Mouse (Mus musculus) gastrocnemius, postnatal 10 days (tissue): ENCODE measurements at regions not wholly inside any gene's neighbourhood (a gene's known extent, or its start where the extent isn't known, plus 50 kb on each side); places are given as distances from the start of the nearest gene placed in this dataset.

Experiments used
- DNase-seq: peaks from one replicate; pipeline ENCODE4 v3.0.0; 2021; ENCODE audit warnings: mixed read lengths

DNA sequence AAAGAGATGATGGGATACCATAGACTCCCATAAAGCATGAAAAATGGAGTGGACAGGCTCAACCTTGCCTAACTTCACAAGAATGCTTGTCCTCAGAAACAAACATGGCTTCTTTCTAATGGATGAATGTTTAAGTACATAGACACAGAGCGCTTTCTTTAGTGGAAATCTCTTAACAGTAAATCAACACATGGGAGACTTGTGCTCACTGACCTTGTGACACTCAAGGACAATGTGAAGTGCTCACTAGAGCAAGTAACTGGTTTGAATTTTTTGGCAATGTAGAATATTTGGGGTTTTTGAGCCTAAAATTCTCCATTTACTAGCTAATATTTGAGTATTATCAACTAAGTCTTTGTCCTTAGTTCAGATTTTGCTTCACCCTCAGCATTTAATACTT is 88.0 kb downstream of the Tent5c start:
- no peak for DNase-seq

DNA sequence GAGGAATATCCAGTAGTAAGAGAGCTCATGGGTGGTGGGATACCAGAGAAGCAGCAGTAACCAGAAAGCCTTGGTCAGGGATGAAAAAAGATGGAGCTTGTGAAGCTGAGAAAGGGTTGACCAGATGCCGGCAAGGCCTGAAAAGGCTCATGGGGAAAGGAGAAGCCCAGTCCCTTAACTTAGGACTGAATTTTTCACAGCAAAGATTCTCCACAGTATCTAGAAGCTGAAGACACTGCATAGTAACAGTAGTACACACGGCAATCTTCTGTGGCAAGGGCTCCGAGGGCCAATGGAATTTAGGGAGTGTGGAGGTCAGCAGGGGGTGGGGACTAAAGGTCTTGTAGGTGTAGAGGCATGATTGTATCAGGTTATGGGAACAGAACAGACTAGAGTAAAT is 91.6 kb downstream of the Tent5c start:
- DNase-seq: no peak

DNA sequence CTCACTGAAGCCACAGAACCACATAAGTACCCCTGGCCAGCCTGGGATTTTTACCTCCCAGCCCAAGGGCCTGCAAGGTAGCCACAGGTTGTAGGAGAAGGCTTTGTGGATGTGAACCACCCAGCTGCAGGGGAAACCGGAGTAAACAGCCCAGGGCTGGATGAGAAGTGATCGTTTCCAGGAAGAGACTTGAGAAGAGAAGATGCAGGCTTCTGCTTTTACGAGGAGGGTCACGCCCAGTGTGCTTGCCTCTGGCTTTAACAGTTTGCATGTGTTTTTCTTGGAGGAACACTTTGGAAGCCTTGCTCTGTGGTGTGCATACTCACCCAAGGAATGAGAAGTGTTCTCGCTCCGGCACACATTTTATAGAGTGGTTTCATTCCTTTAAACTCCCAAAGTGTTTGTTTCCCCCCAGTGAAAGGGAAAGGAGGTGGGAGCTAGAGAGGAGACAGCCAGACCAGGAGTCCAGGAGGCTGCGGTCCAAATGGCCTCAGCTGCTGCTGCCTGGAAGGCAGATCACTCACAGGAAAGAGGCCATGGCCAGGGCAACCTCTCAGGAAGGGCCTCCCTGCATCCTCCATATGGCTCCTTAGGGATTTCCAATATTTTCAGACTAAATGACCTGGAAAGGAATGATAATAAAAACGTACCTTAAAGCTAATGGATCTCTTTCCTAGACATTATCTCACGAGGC is 94.1 kb downstream of the Tent5c start:
- DNase-seq: peak; percentile 37

DNA sequence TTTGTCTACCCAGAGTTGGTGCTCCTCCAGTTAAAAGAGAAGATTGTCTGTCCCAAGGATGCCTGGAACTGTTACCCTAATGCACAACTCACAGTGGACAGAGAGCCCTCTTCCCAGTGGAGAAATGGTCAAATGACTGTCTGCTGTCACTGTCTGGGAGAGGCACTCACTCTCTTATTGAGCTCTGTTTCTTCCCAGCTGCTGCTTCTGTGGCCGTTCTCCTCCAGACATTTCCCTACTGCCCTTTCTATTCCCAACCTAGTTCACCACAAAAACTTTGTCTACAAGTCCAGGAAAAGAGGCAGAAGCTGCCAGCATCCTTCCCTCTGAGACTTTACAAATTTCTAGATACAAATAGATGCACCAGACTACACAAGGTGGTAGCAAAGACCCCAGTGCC is 95.2 kb downstream of the Tent5c start:
- no peak for DNase-seq

DNA sequence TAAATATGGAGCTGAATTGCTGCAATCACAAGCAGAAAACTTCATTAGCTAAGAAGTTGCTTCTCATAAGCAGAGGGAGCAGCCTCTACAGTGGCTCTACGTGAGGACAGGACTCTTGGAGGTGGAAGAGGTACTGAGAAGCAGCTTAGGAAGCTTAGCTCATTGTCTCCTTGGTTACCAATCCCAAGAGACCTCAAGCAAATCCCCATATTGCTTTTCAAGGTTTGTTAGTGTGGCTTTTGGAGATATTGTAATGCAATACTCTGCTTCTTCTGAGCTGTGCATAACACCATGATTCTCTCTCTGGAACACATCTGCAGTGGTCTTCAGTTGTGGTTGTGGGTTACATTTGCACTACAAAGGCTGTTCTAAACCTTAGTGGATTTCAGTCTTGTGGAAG is 106.9 kb downstream of the Tent5c start:
- DNase-seq: no peak

DNA sequence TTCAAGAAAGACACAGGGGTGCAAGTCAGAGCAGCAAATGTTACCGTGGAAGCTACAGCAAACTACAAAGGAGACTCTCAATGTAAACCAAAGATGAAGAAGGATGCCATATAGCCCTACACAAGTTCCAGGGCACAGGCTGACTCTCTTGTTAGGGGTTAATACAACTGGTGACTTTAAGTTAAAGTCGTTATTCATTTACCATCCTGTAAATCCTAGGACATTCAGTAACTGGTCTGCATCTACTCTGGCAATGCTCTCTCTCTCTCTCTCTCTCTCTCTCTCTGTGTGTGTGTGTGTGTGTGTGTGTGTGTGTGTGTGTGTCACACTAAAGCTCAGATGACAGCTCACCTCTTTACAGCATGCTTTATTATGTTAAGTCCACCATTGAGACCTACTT is 107.8 kb downstream of the Tent5c start:
- no peak for DNase-seq

DNA sequence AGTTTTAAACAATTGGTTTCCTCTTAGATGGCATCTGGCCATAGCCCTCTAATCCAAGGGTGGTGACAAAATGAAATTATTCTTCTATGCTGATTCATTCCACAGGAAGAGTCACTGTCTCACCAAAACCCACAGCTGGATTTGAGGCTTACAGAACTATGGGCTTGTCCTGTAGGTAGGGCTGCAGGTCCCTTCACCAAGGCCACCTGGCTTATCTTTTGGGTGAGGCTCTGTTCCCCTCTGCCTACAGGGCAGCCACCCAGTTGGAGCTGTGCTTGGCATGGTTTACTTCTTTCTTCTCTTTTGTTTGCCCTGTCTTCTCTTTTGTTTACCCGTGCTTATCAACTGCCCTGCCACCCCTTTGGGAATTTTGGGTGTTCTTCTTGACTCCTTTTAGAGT is 113.0 kb downstream of the Tent5c start:
- no peak for DNase-seq

DNA sequence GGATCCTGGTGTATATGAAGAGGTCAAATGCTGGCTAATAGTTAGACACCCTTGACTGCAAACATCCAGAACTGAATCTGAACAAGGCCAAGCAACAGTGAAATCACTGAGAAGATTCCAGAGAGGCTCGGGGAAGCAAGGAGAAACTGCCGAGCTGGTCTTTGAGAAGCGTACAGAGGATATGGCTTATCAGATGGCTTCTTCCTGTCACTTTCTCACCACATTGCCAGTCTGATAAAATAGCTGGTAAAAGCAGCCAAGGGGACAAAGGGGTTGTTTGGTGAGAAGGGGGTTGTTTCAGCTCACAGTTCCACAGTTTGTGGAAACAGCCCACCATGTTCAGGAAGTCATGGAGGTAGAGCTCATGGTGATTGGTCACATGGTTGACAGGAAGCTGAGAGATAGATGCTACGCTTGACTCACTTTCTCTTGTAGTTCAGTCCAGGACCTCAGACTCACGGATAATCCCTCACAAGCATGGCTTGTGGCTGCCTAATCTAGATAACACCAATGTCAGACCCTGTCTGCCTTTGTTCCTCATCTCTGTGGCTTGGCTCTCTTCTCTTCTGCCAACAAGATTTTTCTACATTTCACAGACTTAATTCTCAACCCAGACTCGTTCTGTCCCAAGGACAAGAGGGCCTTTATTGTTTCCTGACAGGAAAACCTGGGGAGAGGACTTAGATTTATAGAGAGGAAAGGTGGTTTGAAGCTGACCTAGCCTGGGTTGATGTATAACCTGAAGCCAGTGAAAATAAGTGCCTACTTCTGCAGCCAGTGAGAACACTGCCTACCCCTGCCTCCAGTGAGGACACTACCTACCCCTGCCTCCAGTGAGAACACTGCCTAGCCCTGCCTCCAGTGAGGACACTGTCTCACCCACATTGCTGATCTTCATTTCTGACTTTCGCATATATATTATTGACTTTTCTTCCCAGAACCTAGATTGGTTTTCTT is 122.0 kb downstream of the Tent5c start:
- DNase-seq: no peak

DNA sequence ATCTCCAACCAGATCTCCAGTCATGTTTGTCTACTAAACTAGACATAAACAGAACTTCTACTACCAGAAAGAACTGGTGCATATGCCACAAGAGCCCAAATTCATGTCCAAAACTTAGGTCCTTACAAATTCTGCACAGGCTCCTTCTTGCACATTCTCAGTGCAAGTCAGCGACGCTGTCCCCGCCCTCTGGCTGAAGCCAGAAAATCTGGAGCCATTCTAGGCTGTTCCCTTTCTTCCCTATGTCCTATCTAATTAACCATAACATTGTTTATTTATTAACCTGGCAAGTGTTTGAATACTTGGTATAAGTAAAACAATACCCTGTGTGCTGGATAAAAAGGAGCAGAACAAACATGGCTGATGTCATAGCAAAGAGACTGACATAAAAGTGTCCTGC is 122.7 kb downstream of the Tent5c start:
- DNase-seq: no peak

DNA sequence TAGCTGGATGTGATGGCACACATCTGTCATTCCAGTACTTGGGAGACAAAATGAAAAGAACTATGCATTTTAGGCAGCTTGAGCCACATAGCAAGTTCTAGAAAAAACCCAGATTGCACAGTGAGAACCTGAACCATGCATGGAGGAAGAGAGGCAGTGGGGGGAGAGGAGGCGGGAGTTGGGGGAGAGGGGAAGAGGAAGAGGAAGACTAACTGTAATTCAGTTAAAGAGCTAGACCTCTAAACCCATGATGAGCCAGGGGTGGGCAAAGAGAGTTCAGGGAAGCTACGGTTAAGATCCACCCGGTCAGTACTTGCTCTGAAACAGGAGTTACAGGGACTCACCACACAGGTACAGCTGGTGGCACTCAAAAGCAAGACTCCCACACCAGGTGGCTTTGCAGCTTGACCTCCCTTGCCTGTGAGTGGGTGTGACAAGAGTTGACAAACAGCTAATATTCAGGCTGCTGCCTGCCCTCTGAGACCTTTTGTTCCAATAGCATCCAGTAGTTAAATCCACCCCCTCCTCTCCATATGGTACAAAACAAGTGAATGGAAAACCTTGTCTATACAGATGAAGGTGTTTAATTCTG is 123.7 kb downstream of the Tent5c start:
- DNase-seq: no peak

DNA sequence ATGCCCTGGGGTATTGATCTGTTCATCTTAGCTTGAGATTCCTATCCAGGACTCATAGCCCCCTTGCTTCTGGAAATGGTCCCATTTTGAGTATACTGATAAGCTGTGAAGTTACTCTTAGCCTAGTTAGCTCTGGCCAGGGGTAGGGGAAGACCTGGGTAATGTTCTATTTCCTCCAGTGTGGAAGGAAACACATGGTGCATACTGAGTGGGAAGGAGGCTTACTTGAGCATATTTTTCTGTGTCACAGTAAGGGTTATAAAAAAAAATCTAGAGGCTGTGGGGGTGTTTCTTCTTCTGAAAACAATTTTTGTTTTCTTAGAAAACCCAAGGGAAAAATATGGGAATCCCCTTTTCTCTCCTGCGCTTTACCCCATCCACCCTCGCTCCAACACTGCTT is 124.4 kb downstream of the Tent5c start:
- DNase-seq: no peak

DNA sequence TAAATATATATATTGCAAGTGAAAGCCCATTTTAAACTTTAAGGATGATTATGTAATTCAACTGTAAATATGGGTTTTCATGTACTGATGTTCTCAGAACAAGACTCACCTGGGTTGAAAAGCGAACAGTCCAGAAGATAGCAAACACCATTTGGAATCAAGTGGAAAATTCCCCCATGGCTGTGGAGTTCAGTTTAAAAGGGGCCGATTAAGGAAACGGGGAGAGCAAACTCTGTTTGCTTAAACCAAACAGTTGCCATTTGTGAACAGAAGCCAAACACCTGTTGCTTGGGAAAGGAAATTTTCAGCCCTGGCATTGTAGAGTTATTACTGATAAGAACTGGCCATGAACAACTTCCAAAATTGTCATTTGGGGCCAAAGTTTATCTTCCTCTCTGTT is 126.1 kb downstream of the Tent5c start:
- no peak for DNase-seq

DNA sequence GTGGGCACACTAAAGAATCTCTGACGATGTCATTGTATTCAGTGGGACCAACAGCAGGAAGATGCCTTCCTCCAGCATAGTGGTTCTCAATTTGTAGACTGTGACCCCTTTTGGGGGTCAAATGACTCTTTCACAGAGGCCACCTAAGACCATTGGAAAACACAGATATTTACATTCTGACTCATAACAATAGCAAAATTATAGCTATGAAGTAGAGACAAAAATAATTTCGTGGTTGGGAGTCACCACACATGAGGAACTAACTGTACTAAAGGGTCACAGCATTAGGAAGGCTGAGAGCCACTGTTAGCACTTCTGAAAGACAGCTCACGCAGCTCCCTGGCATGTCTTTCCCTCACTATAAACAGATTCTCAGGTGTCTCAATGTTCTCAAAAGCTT is 129.1 kb downstream of the Tent5c start:
- no peak for DNase-seq

DNA sequence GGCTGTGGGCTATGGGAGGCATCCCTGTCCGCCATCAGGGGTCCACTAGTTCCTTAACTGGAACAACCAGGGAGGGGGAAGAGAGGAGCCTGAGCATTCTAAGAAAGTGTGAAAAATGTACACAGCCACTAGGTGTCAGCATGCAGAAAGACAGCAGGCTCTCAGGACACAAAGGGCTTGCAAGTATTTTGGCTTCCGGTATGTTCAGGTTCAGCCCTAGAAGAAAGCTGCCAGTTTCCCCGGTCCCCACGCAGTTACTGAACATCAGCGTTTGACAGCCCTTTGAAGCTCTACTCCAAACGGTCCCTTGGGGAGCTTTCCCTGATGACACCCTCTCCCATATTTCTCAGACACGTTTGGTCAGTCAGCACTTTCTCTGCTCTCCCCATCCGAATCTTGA is 130.1 kb downstream of the Tent5c start:
- DNase-seq: no peak

DNA sequence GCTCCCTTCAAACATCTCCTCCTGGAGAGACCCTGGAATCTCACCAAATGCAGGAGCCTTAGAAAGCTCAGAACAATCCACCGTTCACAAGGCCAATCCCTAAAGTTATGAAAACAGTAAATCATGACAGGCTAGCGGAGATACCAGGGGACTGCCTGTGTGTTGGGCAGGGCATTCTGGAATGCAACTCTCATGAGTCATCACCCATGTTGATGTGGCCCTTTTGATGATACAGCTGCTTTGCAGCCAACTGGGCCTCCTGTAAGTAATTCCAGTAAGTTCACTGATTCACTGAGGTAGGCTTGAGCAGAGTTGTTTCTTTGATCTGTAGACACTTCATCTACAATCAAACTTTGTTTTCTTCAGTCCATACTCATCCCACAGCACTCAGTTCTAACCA is 155.6 kb downstream of the Tent5c start:
- no peak for DNase-seq

DNA sequence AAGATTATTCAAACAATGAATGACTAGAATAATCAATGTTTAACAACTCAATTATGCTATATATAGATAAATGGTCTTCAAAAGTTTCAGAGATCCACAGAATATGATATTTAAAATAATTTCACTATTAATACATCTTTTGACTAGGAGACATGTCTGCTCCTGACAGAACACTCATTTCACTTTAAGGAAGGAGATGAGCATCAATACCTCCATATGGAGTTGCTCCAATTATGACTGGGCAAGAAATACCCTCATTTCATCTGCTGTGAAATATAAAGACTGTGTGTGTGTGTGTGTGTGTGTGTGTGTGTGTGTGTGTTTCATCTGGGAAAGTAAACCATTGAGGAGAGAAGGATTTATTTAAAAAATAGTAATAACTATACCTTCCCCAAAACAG is 156.2 kb upstream of the Wdr3 start:
- no peak for DNase-seq

DNA sequence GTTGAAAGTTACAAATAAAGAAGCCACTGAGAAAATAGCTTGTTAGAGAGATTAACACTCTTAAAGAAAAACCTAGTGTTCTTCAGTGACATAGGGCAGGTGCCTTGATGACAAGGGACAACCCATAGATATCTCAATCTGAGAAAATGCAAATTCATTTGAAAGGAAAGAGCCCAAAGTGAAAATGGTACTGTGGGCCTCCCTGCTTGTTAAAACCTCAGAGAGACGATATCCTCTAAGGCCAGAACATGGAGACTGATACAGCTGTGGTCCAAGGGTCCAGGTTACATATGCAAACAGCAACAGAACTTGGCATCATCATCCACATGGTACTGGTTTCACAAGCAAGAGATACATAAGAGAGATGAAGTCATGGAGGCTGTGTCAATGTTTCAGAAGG is 125.6 kb upstream of the Wdr3 start:
- no peak for DNase-seq

DNA sequence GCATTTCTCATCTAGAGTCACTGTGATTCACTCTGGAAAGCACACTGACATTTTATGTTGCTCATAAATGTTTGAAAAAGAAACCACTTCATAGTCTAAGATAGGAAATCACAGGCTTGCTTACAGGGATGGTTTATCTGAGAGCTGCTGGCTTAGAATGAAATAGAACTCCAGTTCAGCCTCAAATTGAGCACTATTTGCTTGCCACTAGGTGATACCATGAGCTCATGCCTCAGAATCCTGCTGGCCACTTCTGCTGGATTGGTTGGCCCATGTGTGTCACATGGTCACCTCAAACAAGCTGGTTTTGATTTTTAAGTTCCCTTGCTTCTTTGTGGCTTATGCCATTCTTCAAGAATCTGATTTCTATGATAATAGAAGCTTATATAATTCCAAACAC is 104.8 kb upstream of the Wdr3 start:
- DNase-seq: no peak

DNA sequence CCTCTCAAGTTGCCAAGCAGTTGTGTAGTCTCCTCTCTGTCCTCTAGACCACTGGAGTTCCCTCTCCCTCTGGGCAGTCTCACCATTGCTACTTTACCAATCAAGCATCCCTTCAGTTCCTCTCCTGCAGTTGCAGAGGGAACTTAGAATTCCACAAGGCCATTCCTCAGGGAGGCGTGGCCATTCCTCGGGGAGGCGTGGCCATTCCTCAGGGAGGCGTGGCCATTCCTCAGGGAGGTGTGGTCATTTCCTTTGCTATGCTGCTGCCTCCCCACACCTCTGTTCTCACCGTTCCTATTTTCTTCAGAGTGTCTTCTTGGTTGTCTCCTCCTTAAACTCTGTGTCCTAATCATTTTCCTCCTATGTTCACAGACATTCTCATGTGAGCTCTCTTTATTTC is 102.8 kb upstream of the Wdr3 start:
- no peak for DNase-seq
